Mouse (Mus musculus): Measurements from ENCODE around the gene Chek2.
"Not testable (repeated sequence)": the region's sequence is repeated elsewhere in the genome, so short reads cannot be mapped to it uniquely, and the experiment has no call there.

- TF ChIP-seq CTCF (IDR thresholded peaks at IDR 0.05); POLR2A (IDR thresholded peaks at IDR 0.05; ENCODE audit: insufficient read depth, low read depth, low read length): not testable (repeated sequence)
Observed at GRCm38 (mm10) chr5:110838016-110838415, 1.8 kb upstream of the Chek2 start.
